Mouse (Mus musculus): ENCODE data around the gene Ddn.

DNA sequence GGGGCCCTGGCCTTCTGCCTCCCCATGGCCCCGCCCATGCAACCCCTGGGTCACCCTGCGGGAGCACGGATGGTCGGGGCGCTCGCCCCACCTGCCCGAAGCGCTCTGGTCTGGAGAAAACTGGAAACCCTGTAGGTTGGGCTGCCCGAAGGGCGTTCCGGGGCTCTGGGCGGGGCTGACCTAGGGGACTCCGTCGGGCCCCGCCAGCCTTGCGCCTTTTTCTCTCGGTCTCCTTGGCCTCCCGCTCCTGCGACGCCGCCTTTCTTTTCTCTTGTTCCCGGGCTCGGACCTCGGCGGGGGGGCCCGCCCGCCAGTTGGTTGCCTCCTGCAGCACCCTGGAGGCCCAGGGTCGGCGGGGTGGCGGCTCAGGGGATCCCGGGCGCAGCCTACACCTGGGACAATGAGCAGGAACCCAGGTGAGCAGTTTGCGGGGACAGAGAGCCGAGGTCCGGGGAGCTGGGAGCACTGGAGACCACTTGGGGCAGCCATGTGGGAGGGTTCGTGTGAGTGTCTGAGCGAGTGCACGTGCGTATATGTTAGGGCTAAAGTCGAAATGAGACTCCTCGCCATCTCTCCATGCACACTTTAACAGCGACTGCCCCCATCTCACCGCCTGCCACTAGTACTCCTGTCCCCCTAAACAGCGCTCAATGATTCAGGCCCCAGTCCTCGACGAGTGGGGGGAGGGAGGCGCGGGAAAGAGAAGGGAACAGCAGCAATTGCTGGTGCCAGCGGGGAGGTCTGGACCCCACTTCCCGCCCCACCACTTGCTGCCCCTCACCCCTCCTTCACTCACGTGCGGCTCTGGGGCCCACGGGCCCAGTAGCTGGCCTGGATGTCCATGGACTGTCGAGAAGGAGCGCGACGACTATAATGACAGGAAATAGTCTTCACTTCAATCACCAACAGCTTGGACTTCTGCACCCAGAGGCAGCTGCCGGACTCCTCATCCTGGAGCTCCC is 2.2 kb downstream of the Ddn start:
- TF ChIP-seq POLR2A (IDR thresholded peaks at IDR 0.05; ENCODE audit: borderline replicate concordance, insufficient read depth, low read length) (no peak), CTCF (IDR thresholded peaks at IDR 0.05; ENCODE audit: borderline replicate concordance, insufficient read depth, low read depth, low read length) (no peak)
